Mouse (Mus musculus) erythroblast, adult 5-6 weeks (primary cell): Measurements from ENCODE around the gene Cdhr3. TPM values are rescaled to one million over a fixed set of nuclear protein-coding genes. Genes with fewer than 3 reads are reported as not detected.

Experiments
- ATAC-seq: replicated peaks from 2 replicates; pipeline ENCODE4 v1.8.0; 2016; ENCODE audit warnings: moderate number of reproducible peaks, mild to moderate bottlenecking, moderate TSS enrichment, inconsistent platforms; ENCODE audit not compliant: poor library complexity, low FRiP score, severe bottlenecking
- total RNA-seq, 2 experiments: library from RNA; stranded (forward) in 1 of 2; stranded (reverse) in 1 of 2; fragments of 150-400 nt in 1 of 2; fragments of 200-764, 138-1000 nt in 1 of 2; gene quantifications; 2 replicates each; pipeline versions ENCODE4 v1.2.3 to v1.2.4; 2015 to 2017; ENCODE audit warnings: low replicate concordance in 2 of 2

The Cdhr3 gene
- total RNA-seq, 2 experiments from 2014 or later = not detected

DNA sequence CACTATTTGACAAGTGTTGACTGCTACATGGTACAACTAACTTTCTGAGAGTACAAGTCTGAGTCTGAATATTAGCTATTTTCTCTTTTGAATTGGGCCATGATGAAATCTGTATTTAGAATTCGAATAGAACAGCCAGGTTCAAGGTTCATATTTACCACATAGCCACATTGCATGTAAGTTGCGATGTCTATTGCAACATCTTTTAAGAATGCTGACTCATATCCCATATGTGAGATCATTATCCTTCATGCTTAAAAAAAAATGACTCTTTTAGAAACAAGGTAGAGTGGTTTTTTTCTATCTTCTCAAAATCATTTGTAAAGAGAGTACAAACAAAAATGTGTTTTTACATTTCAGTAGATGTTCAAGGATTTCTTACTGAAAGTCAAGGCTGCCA, 51.9 kb downstream of the Cdhr3 start:
- ATAC-seq = no peak

DNA sequence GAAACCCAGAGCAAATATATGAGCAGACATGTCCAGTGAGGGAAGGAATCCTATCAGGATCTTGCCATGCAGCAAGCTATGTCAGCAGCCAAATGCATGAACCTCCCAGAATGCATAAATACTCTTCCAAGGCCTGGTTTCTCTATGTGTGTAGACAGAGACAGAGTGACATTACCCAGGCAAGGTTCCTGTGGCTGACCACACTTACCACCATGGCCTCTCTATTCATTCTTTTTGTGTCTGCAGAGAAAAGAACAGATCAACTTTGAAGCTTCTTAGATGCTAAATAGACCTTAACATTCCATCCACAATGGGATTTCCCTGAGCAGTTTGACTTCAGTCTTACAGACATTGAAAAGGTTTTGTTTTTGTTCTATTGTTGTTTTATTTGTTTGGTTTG, 54.0 kb downstream of the Cdhr3 start:
- no peak for ATAC-seq

DNA sequence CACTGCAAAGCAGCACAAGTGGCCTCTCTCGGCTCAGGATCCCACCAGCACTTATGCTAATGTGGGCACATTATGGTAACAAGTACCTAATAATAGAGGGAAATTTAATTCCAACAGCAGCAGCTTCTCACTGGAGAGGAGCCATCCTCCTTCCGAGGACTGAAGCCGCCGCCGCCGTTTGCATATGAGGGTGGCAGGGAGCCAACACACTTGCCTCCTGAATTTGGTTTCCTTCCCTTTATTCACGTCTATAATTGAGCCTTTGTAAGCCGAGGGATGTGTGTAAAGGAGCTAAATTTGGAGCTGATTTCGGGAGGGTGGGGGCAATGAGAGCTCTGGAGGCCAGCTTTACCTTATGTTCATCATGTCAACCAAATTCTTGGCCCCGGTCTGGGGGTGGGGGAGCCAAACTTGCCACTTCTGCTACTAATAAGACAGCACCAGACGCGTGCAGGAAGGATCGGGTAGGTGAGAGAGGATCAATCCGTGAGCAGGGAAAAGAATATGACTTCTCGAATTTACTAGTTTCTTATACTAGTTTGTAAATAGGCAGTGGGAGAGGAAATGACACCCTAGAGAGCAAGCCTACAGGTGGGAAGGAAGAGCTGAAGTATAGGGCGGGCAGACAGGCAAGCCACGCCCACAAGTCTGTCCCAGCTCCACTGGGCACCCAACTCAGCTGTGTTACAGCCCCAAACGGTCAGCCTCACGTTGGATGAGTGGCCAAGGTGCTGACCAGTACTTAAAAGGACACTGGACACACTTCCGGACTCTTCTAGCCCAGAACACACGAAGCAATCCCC, 56.8 kb downstream of the Cdhr3 start:
- ATAC-seq = no peak

DNA sequence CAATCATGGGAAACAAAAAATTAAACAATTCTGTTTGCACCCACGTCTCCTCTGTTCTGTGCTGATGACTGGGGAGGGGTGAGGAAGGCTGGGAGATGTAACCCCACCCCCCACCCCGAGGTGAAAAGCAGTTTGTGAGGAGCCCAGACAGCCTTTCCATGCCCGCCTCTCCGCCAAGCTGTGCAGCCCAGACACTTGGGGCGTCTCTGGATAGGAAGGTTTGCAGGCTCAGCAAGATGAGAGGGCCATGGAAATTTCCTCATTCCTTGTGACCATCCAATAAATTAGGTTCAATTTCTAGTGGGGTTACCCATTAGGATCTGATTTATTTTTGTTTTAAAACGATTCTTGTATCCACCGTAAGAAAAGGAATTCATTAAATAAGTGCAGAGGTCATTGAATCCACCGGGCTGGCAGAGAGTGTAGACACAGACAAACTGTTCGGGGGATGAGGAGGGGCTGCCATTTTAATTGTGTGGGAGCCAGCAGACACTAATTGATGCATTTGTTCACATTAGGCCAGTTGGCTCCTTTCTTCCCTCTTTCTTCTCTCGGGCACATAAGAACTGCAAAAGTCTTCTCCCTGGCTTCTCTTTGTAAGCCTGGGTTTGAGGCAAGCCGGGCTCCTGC, 57.5 kb downstream of the Cdhr3 start:
- no peak for ATAC-seq

- no peak for ATAC-seq
Measured at GRCm38 (mm10) chr12:33034343-33035088, 58.2 kb downstream of the Cdhr3 start.

DNA sequence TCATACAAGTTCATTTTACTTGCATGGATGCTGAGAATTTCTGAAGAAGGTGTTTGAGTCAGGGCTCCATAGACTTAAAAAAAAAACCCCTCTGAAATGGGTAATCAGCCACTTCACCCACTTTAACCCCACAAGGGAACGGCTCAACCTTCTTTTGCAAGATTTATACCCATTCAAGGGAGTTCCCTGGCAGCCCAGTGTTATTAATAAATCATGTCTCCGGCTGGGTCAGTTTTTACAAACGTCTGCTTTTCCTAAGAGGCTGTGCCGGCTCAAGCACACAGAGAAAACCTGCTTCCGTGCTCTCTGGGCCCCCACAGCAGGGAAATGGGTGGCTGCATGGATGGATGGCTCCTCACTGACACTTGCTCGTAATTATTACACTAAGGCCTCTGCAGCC, 59.5 kb downstream of the Cdhr3 start:
- no peak for ATAC-seq

DNA sequence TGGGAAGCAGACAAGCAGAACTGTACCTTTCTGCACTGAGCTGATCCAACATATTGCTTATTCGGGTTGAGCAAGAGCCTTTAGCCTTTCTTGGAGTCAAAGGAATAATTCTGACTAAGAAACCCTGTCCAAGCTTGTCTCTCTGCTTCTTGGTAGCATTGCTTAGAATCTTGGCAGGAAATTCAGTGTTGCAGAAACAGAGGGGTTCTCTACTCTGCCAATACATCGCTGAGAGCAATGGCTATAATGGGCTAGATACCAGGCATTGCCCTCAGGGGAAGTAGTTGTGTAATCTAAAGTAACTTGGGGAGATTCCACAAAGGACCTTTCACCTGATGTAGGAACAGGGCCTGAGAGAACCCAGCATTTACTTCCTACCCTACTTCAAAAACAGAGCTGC, 62.1 kb downstream of the Cdhr3 start:
- ATAC-seq = no peak

- no peak for ATAC-seq
Measured at GRCm38 (mm10) chr12:33030066-33030465, 62.6 kb downstream of the Cdhr3 start.

DNA sequence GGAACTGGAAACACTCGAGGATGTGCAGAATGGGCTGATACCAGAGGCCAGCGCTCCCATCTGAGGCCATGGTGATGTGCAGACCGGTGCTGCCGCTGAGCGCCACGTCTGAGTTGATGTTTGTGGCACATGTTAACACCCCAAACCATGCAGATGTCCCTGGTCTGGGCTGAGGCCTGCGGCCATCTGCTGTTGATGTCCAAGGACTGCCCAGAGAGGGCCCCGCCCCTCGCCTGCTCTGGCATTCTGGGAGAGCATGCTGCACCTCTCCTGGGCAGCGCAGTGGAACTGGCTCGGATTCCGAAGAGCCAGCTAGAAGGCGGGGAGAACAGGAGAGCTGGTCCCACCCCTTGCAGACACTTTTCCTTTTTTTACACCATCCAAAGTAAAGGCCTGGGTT, 64.0 kb downstream of the Cdhr3 start:
- no peak for ATAC-seq

DNA sequence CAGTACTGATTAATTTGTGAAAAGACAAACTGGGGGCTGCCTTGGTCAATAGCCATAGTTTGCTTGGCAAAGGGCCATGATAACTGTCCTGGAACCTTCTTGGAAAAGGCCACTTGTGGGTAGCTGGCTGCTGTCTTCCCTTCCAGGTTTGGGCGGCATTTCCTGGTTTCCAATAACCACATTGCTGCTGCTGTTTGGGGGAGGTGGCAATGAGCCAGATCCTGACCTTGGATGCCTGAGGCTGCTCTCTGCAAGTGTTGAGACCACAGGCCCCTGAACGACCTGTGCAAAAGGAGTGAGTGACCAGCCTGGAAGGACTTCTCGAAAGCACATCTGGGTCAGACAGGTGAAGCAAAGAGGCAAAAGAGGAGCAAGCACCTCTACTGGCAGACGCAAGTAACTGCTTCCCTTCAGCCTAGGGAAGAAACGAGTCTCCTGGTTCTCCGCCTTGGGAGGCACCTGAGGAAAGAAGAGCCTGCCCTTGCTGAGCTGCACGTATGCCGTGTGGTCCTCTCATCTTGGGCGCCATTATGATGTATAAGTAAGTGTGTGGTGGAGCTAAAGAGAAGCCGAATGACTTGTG, 64.5 kb downstream of the Cdhr3 start:
- no peak for ATAC-seq

DNA sequence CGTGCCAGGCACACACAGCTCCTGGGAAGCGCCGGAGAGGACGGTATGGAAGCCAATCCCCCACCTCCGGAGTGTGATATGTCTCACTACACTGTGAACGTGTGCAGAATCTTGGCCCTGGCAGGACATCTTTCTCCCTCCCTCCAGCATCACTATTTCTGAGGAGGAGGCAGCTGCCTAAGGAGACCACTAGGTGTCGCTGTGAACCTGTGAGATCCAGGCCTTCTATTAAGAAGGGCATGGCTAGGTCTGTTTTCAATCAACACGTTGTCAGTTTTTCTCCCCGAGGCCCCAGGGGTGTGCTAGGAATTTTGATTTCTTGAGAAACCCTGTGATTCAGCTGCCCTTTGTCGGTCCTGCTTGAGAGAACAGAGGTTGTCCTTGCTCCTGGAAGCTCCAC, 65.6 kb downstream of the Cdhr3 start:
- ATAC-seq = peak; percentile 81

DNA sequence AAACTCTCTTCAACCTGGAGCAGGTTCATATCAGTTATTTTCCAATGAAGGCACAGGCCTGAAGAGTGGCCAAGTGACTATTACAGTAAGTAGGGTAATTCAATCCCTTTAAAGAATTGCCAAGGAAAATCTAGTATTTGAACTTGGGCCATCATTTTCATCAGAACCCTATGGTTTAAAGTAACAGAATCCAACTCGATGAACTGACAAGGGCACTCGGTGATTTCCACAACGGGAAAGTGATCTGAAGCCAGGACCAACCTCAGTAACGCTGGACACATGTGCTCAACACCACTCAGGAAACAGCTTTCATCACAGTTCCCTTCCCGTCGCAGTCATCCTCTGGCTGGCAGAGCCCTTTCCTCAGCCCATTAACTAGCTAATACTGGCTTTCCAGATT, 68.2 kb downstream of the Cdhr3 start:
- ATAC-seq = no peak

DNA sequence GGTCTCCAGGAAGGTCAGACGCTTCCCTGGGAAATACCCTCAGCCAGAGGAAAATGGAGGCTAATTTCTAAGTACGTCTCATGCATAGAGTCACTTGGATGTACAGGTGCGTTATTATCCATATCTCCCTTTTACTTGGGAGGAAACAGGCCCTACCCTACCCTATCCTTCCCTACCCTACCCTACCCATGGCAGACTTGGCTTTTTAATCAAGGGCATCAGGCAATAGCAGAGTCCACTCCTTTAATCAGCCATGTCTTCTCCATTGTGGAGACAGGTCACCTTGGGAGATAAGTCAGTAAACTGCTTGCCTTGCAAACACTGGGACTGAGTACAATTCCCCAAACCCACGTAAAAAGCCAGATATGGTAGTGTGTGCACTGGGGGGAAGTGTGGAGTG, 70.9 kb downstream of the Cdhr3 start:
- ATAC-seq = no peak

DNA sequence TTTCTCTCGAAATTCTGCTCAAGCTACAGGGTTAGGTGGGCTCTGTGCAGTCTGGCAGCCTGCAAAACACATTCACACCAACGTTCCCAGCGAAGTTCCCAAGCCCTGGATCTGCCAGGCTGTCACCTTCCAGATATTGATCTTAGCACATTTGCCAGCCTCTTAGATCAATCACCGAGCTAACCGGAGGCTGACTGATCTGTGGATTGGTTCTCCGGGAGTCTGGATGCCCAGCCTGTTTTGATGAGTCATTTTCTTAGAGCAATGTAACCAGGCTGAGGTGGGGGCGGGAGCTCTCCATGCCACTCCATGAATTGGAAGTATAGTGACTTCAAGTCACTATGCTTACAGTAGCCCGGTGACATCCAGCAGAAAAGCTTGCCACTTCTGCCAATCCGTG, 71.5 kb downstream of the Cdhr3 start:
- ATAC-seq = no peak

DNA sequence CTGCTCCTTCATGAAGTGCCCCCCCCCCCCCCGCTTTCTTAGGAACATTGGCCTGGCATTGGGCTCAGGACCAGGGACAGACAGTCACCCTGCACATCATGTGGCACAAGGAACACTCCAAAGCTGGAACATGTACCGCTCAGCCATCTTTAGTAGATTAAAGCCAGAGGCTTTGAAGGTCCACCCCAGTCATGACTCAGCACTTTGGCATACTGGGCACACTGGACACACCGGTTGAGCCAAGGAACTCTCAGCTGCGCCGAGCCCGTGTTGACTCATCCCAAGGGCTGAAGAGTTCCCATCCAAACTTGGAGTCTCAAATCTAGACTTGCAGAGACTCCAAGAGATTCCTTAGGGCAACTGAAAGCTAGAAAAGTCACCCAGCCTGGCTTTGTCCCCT, 72.7 kb downstream of the Cdhr3 start:
- ATAC-seq = no peak

GRCm38 (mm10) chr12:33018601-33019000, 74.1 kb downstream of the Cdhr3 start:
- no peak for ATAC-seq

- no peak for ATAC-seq
Measured at GRCm38 (mm10) chr12:33016824-33017705, 75.6 kb downstream of the Cdhr3 start.

DNA sequence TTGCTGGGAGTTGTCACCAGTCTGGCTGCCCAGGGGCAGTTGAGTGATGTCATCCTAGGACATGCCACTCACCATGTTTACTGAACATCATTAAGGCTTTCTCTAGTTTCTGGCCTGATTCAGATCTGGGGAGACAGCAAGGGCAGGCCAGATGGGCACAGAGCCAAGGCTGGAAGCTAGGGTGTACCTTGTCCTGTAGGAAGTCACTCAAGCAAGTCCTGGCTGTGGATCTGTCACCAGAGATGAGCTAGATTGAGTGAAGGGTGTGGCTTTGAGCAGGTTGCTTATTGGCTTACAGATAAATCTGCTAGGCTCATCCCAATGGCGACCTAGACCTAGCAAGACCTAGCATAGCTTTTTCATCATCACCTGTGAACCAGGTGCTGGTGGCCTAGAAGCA, 77.6 kb downstream of the Cdhr3 start:
- no peak for ATAC-seq

- no peak for ATAC-seq
Measured at GRCm38 (mm10) chr12:33014050-33014796, 78.5 kb downstream of the Cdhr3 start.
